ENCODE assay signal across 25 mouse cellular contexts in genomic region chr10:121381280-121381679, GRCm38 (mm10).
"Had no signal": no experiment of that assay in that cellular context is flagged by ENCODE, and none has a peak within 500 bp of the region (broad histone marks: within the 10 kb centered on the region; RNA-seq: fewer than 3 reads in every experiment).

No protein-coding gene starts in this region.

- H3K9ac ChIP-seq: heart, embryonic 12.5 days; hindbrain, embryonic 12.5 days; hindbrain, embryonic 14.5 days; intestine, embryonic 15.5 days; limb, embryonic 12.5 days had no signal

- H3K27me3 ChIP-seq: heart, embryonic 12.5 days; hindbrain, embryonic 12.5 days; intestine, embryonic 15.5 days; limb, embryonic 12.5 days had no signal

- DNase-seq: gastrocnemius, adult 2 months; gastrocnemius, postnatal 10 days; gastrocnemius, postnatal 25 days; heart, adult 18-20 months; heart, postnatal 10 days; heart, postnatal 4 days; kidney, adult 18-20 months; kidney, adult 8-10 months; kidney, postnatal 10 days; kidney, postnatal 25 days; kidney, postnatal 4 days; liver had no signal

- H3K4me2 ChIP-seq: heart, embryonic 12.5 days; hindbrain, embryonic 12.5 days; hindbrain, embryonic 14.5 days; intestine, embryonic 15.5 days; limb, embryonic 12.5 days had no signal

- ATAC-seq: hindbrain, embryonic 16.5 days; inflammation-experienced regulatory T-cells, adult 6 months; intestine, embryonic 15.5 days; intestine, postnatal 0 days had no signal

- H3K27ac ChIP-seq: gastrocnemius, adult 2 months; hindbrain, embryonic 10.5 days; hindbrain, embryonic 12.5 days; hindbrain, embryonic 14.5 days; intestine, embryonic 15.5 days; layer of hippocampus, adult 2 months; left cerebral cortex, adult 2 months; limb, embryonic 10.5 days; limb, embryonic 12.5 days had no signal

- H3K4me3 ChIP-seq: gastrocnemius, adult 2 months; heart, embryonic 10.5 days; heart, embryonic 12.5 days; hindbrain, embryonic 10.5 days; hindbrain, embryonic 12.5 days; intestine, embryonic 15.5 days; layer of hippocampus, adult 2 months; left cerebral cortex, adult 2 months; limb, embryonic 10.5 days; limb, embryonic 12.5 days had no signal

- H3K9me3 ChIP-seq: heart, embryonic 10.5 days; heart, embryonic 12.5 days; hindbrain, embryonic 10.5 days; hindbrain, embryonic 12.5 days; intestine, embryonic 15.5 days; limb, embryonic 10.5 days; limb, embryonic 12.5 days had no signal
